Mouse (Mus musculus) cortical plate, adult 2 months (tissue): ENCODE measurements around the gene Gm38119. TPM values are rescaled to one million over a fixed set of nuclear protein-coding genes. Genes with fewer than 3 reads are reported as not detected.
"Not testable (repeated sequence)": the region's sequence is repeated elsewhere in the genome, so short reads cannot be mapped to it uniquely, and the experiment has no call there.

Source experiments
- H3K27ac ChIP-seq: fragments of 200-500 bp; 2 replicates; pipeline ENCODE4 v1.5.1; 2012; ENCODE audit warnings: low read length, control low read depth, inconsistent platforms; ENCODE audit not compliant: insufficient read depth
- H3K4me1 ChIP-seq: fragments of 200-500 bp; 2 replicates; pipeline ENCODE4 v1.6.1; 2011; ENCODE audit warnings: low read length; ENCODE audit not compliant: control insufficient read depth, insufficient read depth
- H3K4me3 ChIP-seq: fragments of 200-500 bp; 2 replicates; pipeline ENCODE4 v1.5.1; 2011; ENCODE audit warnings: mild to moderate bottlenecking, low read length, control low read depth; ENCODE audit not compliant: insufficient read depth
- CTCF ChIP-seq: fragments of 200-500 bp; IDR thresholded peaks from 2 replicates; pipeline ENCODE4 v1.5.1; 2011; ENCODE audit warnings: mild to moderate bottlenecking, control low read depth, low read length; ENCODE audit not compliant: insufficient read depth; ENCODE audit errors: extremely low read depth
- POLR2A ChIP-seq: fragments of 200-500 bp; IDR thresholded peaks from 2 replicates; pipeline ENCODE4 v1.6.1; 2011; ENCODE audit warnings: mild to moderate bottlenecking, low read length, control low read depth; ENCODE audit not compliant: insufficient read depth; ENCODE audit errors: extremely low read depth
- polyA plus RNA-seq: library from polyadenylated mRNA; depleted of rRNA; stranded (reverse); fragments of >200 nt; gene quantifications from 2 replicates; pipeline ENCODE4 v1.2.3, GENCODE M21; 2012; rRNA removed

The Gm38119 gene
- polyA plus RNA-seq, 1 experiment: not detected

DNA sequence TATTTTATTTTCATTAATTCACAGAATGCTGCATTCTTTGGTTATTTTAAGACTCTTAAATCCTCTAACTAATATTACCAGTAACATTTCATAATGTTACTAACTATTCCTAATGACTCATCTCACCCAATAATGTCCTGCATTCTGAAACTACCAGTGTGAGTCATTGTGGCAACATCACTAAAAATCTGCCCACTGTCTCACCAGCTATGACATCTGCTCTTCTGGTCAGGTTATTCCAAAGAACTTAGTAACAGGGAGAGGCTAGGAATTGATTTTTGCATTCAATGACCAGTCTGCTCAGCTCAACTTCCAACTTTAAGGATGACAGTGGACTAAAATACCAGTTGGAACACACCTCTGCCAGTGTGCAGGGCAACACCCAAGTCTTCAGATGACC lies 47.2 kb downstream of the Gm38119 start:
- Histone ChIP-seq H3K4me3 (no peak overlapping the region), H3K27ac (no peak overlapping the region), H3K4me1 (no peaks in the 10 kb centered on the region)
- TF ChIP-seq POLR2A (no peak), CTCF (no peak)

- H3K4me3 ChIP-seq, H3K27ac ChIP-seq, H3K4me1 ChIP-seq: not testable (repeated sequence)
Observed at GRCm38 (mm10) chr3:92689154-92689553, 49.7 kb downstream of the Gm38119 start.

Other genes with a start within 250 kb of the Gm38119 start
- not detected in 2 replicates for gene Sprr4, start 238.6 kb downstream of the Gm38119 start, polyA plus RNA-seq
- not detected in 2 replicates for gene 2310046K23Rik, start 204.6 kb downstream of the Gm38119 start, polyA plus RNA-seq
- not detected in 2 replicates for gene Ivl, start 165.4 kb downstream of the Gm38119 start, polyA plus RNA-seq
- not detected in 2 replicates for gene Smcp, start 150.1 kb downstream of the Gm38119 start, polyA plus RNA-seq
- gene 2210017I01Rik, start 131.6 kb downstream of the Gm38119 start, polyA plus RNA-seq: not detected in 2 replicates
- not detected in 2 replicates for gene Lce6a, start 117.4 kb downstream of the Gm38119 start, polyA plus RNA-seq
- gene Lce1a1, start 90.8 kb downstream of the Gm38119 start, polyA plus RNA-seq: not detected in 2 replicates
- gene Lce1b, start 82.2 kb downstream of the Gm38119 start, polyA plus RNA-seq: not detected in 2 replicates
- not detected in 2 replicates for gene Lce1a2, start 68.8 kb downstream of the Gm38119 start, polyA plus RNA-seq
- gene Lce1c, start 59.8 kb downstream of the Gm38119 start, polyA plus RNA-seq: not detected in 2 replicates
- gene Lce1d, start 51.9 kb downstream of the Gm38119 start, polyA plus RNA-seq: not detected in 2 replicates
- gene Lce1e, start 30.0 kb downstream of the Gm38119 start, polyA plus RNA-seq: not detected in 2 replicates
- gene Lce1f, start 18.7 kb downstream of the Gm38119 start, polyA plus RNA-seq: not detected in 2 replicates
- gene Lce1g, start 13.2 kb upstream of the Gm38119 start, polyA plus RNA-seq: not detected in 2 replicates
- gene Lce1h, start 26.0 kb upstream of the Gm38119 start, polyA plus RNA-seq: not detected in 2 replicates
- gene Lce1i, start 39.8 kb upstream of the Gm38119 start, polyA plus RNA-seq: not detected in 2 replicates
- gene Lce1j, start 51.4 kb upstream of the Gm38119 start, polyA plus RNA-seq: not detected in 2 replicates
- not detected in 2 replicates for gene Lce1k, start 68.8 kb upstream of the Gm38119 start, polyA plus RNA-seq
- gene Kprp, start 88.2 kb upstream of the Gm38119 start, polyA plus RNA-seq: not detected in 2 replicates
- not detected in 2 replicates for gene Lce1l, start 112.2 kb upstream of the Gm38119 start, polyA plus RNA-seq
- gene 2310050C09Rik, start 131.1 kb upstream of the Gm38119 start, polyA plus RNA-seq: not detected in 2 replicates
- gene Lce3a, start 187.1 kb upstream of the Gm38119 start, polyA plus RNA-seq: not detected in 2 replicates
- not detected in 2 replicates for gene Lce3b, start 193.9 kb upstream of the Gm38119 start, polyA plus RNA-seq
- gene Lce3c, start 205.4 kb upstream of the Gm38119 start, polyA plus RNA-seq: not detected in 2 replicates
- not detected in 2 replicates for gene Lce3d, start 218.3 kb upstream of the Gm38119 start, polyA plus RNA-seq
- gene Lce3e, start 228.0 kb upstream of the Gm38119 start, polyA plus RNA-seq: not detected in 2 replicates